Mouse (Mus musculus): ENCODE data around the gene Crybb3. TPM values are rescaled to one million over a fixed set of nuclear protein-coding genes. Genes with fewer than 3 reads are reported as not detected.
A peak's percentile ranks its signal among the peaks of the same experiment; 100 is the strongest.

The Crybb3 gene
- polyA plus RNA-seq, 1 experiment from 2014 or later = 2.1 TPM

DNA sequence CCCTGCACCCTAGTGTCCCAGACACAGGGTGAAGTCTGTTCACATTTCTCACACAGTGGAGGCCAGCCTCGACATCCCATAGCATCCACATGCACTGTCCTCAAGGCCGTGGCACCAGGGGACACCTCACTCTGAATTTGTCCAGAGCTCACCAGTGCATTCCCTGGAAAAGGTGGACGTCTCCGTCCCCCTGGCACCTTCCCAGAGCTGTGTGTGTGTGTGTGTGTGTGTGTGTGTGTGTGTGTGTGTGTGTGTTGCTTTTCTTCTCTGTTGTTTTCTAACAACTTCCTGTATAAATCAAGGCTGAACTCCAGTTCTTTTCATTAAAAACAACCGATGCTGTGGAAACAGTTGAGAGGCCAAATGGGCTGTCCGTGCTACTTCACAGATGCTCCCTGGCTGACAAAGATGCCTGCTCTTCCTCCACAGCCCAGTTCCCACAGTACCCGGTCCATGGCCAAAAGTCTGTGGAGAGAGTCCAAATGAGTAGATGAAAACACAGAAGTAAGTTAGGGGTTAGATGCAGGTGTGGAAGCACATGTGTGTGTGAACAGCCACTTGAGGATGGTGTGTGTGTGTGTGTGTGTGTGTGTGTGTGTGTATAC, 30.7 kb downstream of the Crybb3 start:
- DNase-seq (ENCODE audit: low spot score) (no peak), ATAC-seq (ENCODE audit: low read depth) (no peak)
- H3K9me3 ChIP-seq (ENCODE audit: control insufficient read depth, low read length) = no peaks in the 10 kb centered on the region
- no peak overlapping the region for H3K4me2 ChIP-seq (ENCODE audit: low read depth, low read length)
- H3K27me3 ChIP-seq (replicated peaks; ENCODE audit: control insufficient read depth, insufficient read depth, low read length) = no peaks in the 10 kb centered on the region
- no peak overlapping the region for H3K9ac ChIP-seq (ENCODE audit: low read depth, low read length)
- H3K4me1 ChIP-seq (ENCODE audit: control insufficient read depth, insufficient read depth, low read length) = no peaks in the 10 kb centered on the region
- 49% methylated on average over 7 of the region's 7 CpGs for WGBS
- H3K4me3 ChIP-seq (ENCODE audit: low read depth, low read length) = no peak overlapping the region
- no peak overlapping the region for H3K27ac ChIP-seq (replicated peaks; ENCODE audit: low read depth, low read length)
- no peaks in the 10 kb centered on the region for H3K36me3 ChIP-seq (ENCODE audit: control insufficient read depth, insufficient read depth, low read length)

DNA sequence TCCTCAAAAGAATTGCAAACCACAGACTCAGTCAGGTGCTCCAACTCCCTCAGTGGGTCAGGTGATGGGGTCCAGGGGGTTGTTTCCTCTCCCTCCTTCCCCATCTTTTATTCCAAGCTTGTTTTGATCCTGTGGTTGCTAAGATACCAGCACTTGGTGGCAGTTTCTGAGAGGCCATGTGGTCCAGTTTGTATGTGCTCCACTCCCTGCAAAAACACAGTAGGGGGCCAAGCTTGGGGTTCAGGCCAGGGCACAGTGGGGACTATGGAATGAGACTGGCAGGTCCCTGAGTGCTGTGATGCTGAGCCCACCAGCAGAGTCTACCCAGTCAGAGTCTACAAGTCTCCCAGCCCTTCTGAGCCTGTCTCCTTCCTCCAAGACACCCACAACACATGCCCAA, 31.5 kb downstream of the Crybb3 start:
- Histone ChIP-seq H3K4me2 (ENCODE audit: low read depth, low read length) (no peak overlapping the region), H3K27me3 (replicated peaks; ENCODE audit: control insufficient read depth, insufficient read depth, low read length) (no peaks in the 10 kb centered on the region), H3K4me1 (ENCODE audit: control insufficient read depth, insufficient read depth, low read length) (no peaks in the 10 kb centered on the region), H3K9me3 (ENCODE audit: control insufficient read depth, low read length) (no peaks in the 10 kb centered on the region), H3K36me3 (ENCODE audit: control insufficient read depth, insufficient read depth, low read length) (no peaks in the 10 kb centered on the region), H3K27ac (replicated peaks; ENCODE audit: low read depth, low read length) (no peak overlapping the region), H3K9ac (ENCODE audit: low read depth, low read length) (no peak overlapping the region), H3K4me3 (ENCODE audit: low read depth, low read length) (no peak overlapping the region)
- no peak for DNase-seq (ENCODE audit: low spot score)
- ATAC-seq (ENCODE audit: low read depth) = no peak

DNA sequence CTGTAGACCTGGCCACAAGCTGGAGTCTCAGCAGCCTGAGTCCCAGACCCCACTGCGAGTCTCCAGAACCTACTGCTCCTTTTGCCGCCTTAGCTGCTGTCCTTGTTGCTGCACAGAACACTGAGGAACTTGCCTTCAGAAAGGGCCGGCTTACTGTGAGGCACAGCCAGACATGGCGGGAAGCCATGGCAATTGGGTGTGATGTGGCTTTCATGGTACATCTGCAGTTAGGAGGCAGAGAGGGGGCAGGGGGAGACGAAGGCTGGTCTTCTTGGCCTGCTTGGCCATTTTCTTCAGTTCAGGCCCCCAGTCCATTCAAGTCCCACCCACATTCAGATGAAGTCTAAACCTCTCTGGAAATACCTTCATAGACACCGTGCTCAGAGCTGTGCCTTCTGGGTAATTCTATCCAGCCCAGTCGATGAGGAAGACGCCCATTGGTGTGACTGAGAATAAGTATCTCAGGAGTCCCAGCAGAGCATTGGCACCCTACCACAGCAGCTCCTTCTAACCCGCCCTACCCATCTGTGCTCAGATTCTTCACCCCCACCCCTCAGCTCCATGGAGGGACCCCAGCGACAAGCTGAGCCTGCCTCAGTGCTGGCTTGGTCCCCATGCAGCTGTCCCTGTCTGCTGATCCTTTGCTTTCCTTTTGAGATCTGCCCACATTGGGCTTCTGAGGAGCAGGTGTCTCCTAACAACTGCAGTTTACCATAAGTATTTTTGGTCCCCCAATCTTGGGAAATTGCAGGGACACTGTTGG, 35.7 kb downstream of the Crybb3 start:
- no peaks in the 10 kb centered on the region for H3K36me3 ChIP-seq (ENCODE audit: control insufficient read depth, insufficient read depth, low read length)
- no peak overlapping the region for H3K4me3 ChIP-seq (ENCODE audit: low read depth, low read length)
- no peaks in the 10 kb centered on the region; the same call in 1 of the 2 replicates for H3K4me1 ChIP-seq (ENCODE audit: control insufficient read depth, insufficient read depth, low read length)
- no peak overlapping the region for H3K4me2 ChIP-seq (ENCODE audit: low read depth, low read length)
- peak; percentile 63 for DNase-seq (ENCODE audit: low spot score)
- 81% methylated on average over 10 of the region's 10 CpGs for WGBS
- H3K27me3 ChIP-seq (replicated peaks; ENCODE audit: control insufficient read depth, insufficient read depth, low read length) = no peaks in the 10 kb centered on the region
- peak; percentile 55; the same call in 1 of the 2 replicates for ATAC-seq (ENCODE audit: low read depth)
- no peaks in the 10 kb centered on the region for H3K9me3 ChIP-seq (ENCODE audit: control insufficient read depth, low read length)
- H3K9ac ChIP-seq (ENCODE audit: low read depth, low read length) = no peak overlapping the region
- no peak overlapping the region for H3K27ac ChIP-seq (replicated peaks; ENCODE audit: low read depth, low read length)

DNA sequence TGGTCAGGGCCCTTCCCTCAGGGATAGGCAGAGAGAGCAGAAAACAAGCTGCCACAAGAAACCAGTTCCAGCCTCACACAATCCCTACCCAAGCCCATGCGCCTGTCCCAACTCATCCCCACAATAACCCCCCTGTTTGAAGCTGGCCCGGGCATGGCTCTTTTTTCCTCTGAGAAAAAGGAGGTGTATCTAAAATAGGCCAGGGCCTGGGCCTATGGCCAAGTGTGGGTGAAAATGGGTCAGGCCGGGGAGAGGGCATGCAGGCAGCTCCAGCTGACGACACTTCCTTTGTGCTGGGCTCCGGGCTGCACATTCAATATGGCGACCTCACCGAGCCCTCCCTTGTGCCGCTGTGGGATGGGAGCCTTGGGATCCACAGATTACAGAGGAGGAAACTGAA, 37.9 kb downstream of the Crybb3 start:
- no peak overlapping the region for H3K27ac ChIP-seq (replicated peaks; ENCODE audit: low read depth, low read length)
- DNase-seq (ENCODE audit: low spot score) (no peak), ATAC-seq (ENCODE audit: low read depth) (no peak)
- no peaks in the 10 kb centered on the region for H3K36me3 ChIP-seq (ENCODE audit: control insufficient read depth, insufficient read depth, low read length)
- 87% methylated on average over 8 of the region's 8 CpGs for WGBS
- no peak overlapping the region for H3K9ac ChIP-seq (ENCODE audit: low read depth, low read length)
- H3K9me3 ChIP-seq (ENCODE audit: control insufficient read depth, low read length) = no peaks in the 10 kb centered on the region
- no peak overlapping the region for H3K4me3 ChIP-seq (ENCODE audit: low read depth, low read length)
- no peak overlapping the region for H3K4me2 ChIP-seq (ENCODE audit: low read depth, low read length)
- H3K27me3 ChIP-seq (replicated peaks; ENCODE audit: control insufficient read depth, insufficient read depth, low read length) = no peaks in the 10 kb centered on the region
- H3K4me1 ChIP-seq (ENCODE audit: control insufficient read depth, insufficient read depth, low read length) = no peaks in the 10 kb centered on the region; the same call in 1 of the 2 replicates

DNA sequence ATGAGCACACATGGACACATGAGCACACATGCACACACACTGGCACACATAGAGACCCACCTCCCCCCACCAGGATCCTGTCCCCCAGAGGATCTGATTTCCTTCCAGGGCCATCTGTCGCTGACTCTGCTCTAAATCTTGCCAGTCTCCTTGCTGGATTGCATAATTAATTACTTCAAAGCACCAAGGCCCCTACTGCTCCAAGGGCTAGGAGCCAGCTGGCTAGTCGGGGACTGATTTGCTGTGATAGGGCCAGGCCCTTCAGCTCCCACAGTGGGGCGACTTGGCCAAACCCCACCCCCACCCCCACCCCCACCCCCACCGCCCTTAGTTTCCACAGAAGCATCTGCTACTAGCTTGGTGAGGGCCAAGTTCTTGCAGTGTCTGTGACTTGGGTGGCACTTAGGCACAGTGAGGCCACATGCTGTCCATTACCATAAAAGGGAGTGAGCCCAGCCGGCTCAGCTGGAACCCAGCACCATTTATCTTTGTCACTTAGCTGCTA, 39.8 kb downstream of the Crybb3 start:
- ATAC-seq (ENCODE audit: low read depth) = peak; percentile 84
- Histone ChIP-seq H3K36me3 (ENCODE audit: control insufficient read depth, insufficient read depth, low read length) (no peaks in the 10 kb centered on the region), H3K4me3 (ENCODE audit: low read depth, low read length) (no peak overlapping the region), H3K4me2 (ENCODE audit: low read depth, low read length) (no peak overlapping the region), H3K9ac (ENCODE audit: low read depth, low read length) (no peak overlapping the region), H3K27me3 (replicated peaks; ENCODE audit: control insufficient read depth, insufficient read depth, low read length) (no peaks in the 10 kb centered on the region), H3K4me1 (ENCODE audit: control insufficient read depth, insufficient read depth, low read length) (no peaks in the 10 kb centered on the region; the same call in 1 of the 2 replicates), H3K27ac (replicated peaks; ENCODE audit: low read depth, low read length) (no peak overlapping the region), H3K9me3 (ENCODE audit: control insufficient read depth, low read length) (no peaks in the 10 kb centered on the region)
- peak; percentile 79 for DNase-seq (ENCODE audit: low spot score)
- WGBS = 15% methylated on average over 5 of the region's 5 CpGs

DNA sequence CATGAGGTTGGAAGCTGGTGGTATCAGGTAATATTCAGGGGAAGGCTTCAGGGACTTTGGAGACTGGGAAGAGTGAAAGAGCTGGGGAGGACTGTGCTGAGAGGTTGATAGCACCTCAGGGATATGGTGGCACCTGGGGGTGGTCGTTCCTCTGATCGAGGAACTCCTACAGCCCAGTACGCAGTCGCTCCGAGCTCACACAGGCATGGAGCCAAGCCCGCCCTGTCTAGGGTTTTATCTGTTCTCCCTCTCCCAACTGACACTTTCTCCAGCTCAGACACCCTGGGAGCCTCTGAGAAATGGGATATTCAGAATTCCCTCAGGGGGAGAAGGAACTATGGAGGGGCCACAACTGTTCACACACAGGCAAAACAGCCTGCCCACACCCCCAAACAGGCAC, 40.6 kb downstream of the Crybb3 start:
- 63% methylated on average over 6 of the region's 6 CpGs for WGBS
- H3K4me1 ChIP-seq (ENCODE audit: control insufficient read depth, insufficient read depth, low read length) = peaks cover 4% of the 10 kb centered on the region
- no peaks in the 10 kb centered on the region for H3K36me3 ChIP-seq (ENCODE audit: control insufficient read depth, insufficient read depth, low read length)
- no peaks in the 10 kb centered on the region for H3K27me3 ChIP-seq (replicated peaks; ENCODE audit: control insufficient read depth, insufficient read depth, low read length)
- no peak overlapping the region for H3K4me3 ChIP-seq (ENCODE audit: low read depth, low read length)
- no peaks in the 10 kb centered on the region for H3K9me3 ChIP-seq (ENCODE audit: control insufficient read depth, low read length)
- H3K4me2 ChIP-seq (ENCODE audit: low read depth, low read length) = no peak overlapping the region
- no peak for DNase-seq (ENCODE audit: low spot score)
- ATAC-seq (ENCODE audit: low read depth) = no peak
- no peak overlapping the region for H3K27ac ChIP-seq (replicated peaks; ENCODE audit: low read depth, low read length)
- no peak overlapping the region for H3K9ac ChIP-seq (ENCODE audit: low read depth, low read length)

DNA sequence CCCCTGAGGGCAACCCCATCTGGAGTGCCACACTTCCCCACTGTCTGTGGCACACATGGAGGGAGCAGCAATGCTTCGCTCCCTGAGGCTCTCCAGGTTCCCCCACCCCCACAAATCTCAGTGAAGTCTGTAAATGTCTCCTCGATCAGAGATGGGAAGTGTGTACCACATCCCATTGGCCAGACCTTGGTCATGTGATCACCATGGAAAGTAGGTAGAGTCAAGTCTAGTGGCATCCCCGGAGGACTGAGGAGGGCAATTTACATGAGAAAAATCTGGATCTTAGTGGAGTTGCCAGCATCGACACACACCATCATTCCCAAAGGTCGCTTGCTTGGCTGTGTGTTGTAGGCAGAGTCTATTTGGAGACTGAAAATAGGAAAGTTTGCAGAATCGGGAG, 42.8 kb downstream of the Crybb3 start:
- ATAC-seq (ENCODE audit: low read depth) = no peak
- Histone ChIP-seq H3K27me3 (replicated peaks; ENCODE audit: control insufficient read depth, insufficient read depth, low read length) (no peaks in the 10 kb centered on the region), H3K4me2 (ENCODE audit: low read depth, low read length) (no peak overlapping the region), H3K4me1 (ENCODE audit: control insufficient read depth, insufficient read depth, low read length) (peaks cover 17% of the 10 kb centered on the region), H3K9ac (ENCODE audit: low read depth, low read length) (no peak overlapping the region), H3K4me3 (ENCODE audit: low read depth, low read length) (no peak overlapping the region), H3K9me3 (ENCODE audit: control insufficient read depth, low read length) (no peaks in the 10 kb centered on the region), H3K27ac (replicated peaks; ENCODE audit: low read depth, low read length) (no peak overlapping the region), H3K36me3 (ENCODE audit: control insufficient read depth, insufficient read depth, low read length) (no peaks in the 10 kb centered on the region)
- WGBS = 85% methylated on average over 6 of the region's 6 CpGs
- no peak for DNase-seq (ENCODE audit: low spot score)

DNA sequence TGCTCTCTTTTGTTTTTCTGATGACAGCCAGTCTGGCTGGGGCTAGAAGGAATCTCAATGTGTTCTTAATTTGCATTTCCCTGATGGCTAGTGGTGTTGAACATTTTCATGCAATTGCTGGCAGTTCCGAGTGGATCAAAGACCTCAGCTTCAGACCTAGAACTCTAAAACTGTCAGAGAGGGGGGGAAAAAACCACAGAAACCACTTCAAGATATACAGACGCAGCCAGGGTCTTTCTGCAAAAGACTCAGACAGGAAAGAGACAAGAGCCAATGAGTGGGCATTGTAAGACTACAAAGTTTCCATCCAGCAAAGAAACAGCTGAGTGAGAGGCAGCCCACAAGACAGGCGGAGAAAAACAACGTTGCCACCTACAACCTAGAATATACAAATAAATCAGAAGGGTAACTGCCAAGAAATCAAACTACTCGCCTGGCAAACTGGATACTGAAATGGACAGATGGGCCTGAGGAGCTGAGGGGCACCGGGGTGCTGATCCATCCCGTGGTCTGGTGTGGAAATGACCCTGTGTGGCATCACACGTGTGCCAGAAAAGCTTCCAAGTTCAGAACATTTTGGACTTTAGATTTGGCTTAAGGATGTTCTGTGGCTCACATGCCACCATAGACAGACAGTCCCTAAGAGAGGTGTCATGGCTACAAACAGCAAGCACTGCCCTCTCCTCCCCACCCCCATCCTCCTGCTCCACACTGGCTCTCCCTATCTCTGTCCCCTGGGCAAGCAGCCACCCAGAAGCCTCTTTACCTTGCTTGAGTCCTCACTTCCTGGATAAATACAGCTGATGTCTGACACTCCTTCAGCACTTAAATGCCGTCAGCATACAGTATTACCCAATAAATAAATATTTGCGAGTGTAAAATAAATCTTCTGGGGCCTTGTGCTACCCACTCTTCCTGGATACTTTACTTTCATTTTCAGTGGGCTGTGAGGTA, 46.0 kb downstream of the Crybb3 start:
- H3K4me1 ChIP-seq (ENCODE audit: control insufficient read depth, insufficient read depth, low read length) = peaks cover 20% of the 10 kb centered on the region
- H3K9me3 ChIP-seq (ENCODE audit: control insufficient read depth, low read length) = no peaks in the 10 kb centered on the region
- H3K36me3 ChIP-seq (ENCODE audit: control insufficient read depth, insufficient read depth, low read length) = no peaks in the 10 kb centered on the region
- ATAC-seq (ENCODE audit: low read depth) (peak; percentile 56), DNase-seq (ENCODE audit: low spot score) (peak; percentile 85)
- no peak overlapping the region for H3K4me2 ChIP-seq (ENCODE audit: low read depth, low read length)
- no peak overlapping the region for H3K9ac ChIP-seq (ENCODE audit: low read depth, low read length)
- peak overlapping the region; percentile 65 for H3K27ac ChIP-seq (replicated peaks; ENCODE audit: low read depth, low read length)
- no peak overlapping the region for H3K4me3 ChIP-seq (ENCODE audit: low read depth, low read length)
- 43% methylated on average over 10 of the region's 10 CpGs for WGBS
- H3K27me3 ChIP-seq (replicated peaks; ENCODE audit: control insufficient read depth, insufficient read depth, low read length) = no peaks in the 10 kb centered on the region
